Mouse (Mus musculus) heart, postnatal 0 days (tissue): ENCODE measurements around the gene Igf2bp3. TPM values are rescaled to one million over a fixed set of nuclear protein-coding genes. Genes with fewer than 3 reads are reported as not detected.
A peak's percentile ranks its signal among the peaks of the same experiment; 100 is the strongest.

ENCODE experiments used
- ATAC-seq: fragments of 200-750 bp; cut with Nextera tagmentation; 2 replicates; pipeline ENCODE4 v1.8.0; 2017; ENCODE audit warnings: low read depth, moderate number of reproducible peaks, moderate library complexity; ENCODE audit not compliant: insufficient read depth
- DNase-seq: peaks from one replicate; pipeline ENCODE4 v3.0.0-alpha.2; 2016; ENCODE audit warnings: low spot score
- H3K27ac ChIP-seq: fragments of 300-500 bp; sonication (generic); 2 replicates; pipeline ENCODE4 v1.5.1; 2014; ENCODE audit warnings: low read depth, mild to moderate bottlenecking
- H3K27me3 ChIP-seq: fragments of 300-500 bp; sonication (generic); 2 replicates; pipeline ENCODE4 v1.6.1; 2014; ENCODE audit warnings: low read length, mixed read lengths; ENCODE audit not compliant: control insufficient read depth, insufficient read depth
- H3K36me3 ChIP-seq: fragments of 300-500 bp; sonication (generic); replicated peaks from 2 replicates; pipeline ENCODE4 v1.6.1; 2014; ENCODE audit warnings: low read length, mixed read lengths; ENCODE audit not compliant: control insufficient read depth, insufficient read depth
- H3K4me1 ChIP-seq: fragments of 300-500 bp; sonication (generic); 2 replicates; pipeline ENCODE4 v1.6.1; 2014; ENCODE audit warnings: antibody characterized with exemption; ENCODE audit not compliant: control insufficient read depth, insufficient read depth
- H3K4me2 ChIP-seq: fragments of 300-500 bp; sonication (generic); 2 replicates; pipeline ENCODE4 v1.6.1; 2014; ENCODE audit warnings: low read depth, mild to moderate bottlenecking, low read length, moderate library complexity
- H3K4me3 ChIP-seq: fragments of 300-500 bp; sonication (generic); 2 replicates; pipeline ENCODE4 v1.5.1; 2014; ENCODE audit warnings: low read depth, low read length
- H3K9ac ChIP-seq: fragments of 300-500 bp; sonication (generic); replicated peaks from 2 replicates; pipeline ENCODE4 v1.6.1; 2014; ENCODE audit warnings: low read depth, low read length, mixed read lengths
- H3K9me3 ChIP-seq: fragments of 300-500 bp; sonication (generic); replicated peaks from 2 replicates; pipeline ENCODE4 v1.6.1; 2016; ENCODE audit warnings: low read length; ENCODE audit not compliant: control insufficient read depth
- CTCF ChIP-seq: IDR thresholded peaks from 2 replicates; pipeline ENCODE4 v1.5.1; 2016; ENCODE audit warnings: antibody characterized with exemption, control low read depth, low read depth
- EP300 ChIP-seq: IDR thresholded peaks from 2 replicates; pipeline ENCODE4 v1.6.1; 2016; ENCODE audit warnings: antibody characterized with exemption, low read depth
- WGBS: fragments of 180-500 bp; shearing (Covaris S2); extraction: QIAGEN DNeasy Blood & Tissue Kit; methylation state at CpG from one replicate; pipeline ENCODE4 v1.1.7; 2014; 5-methylcytosine and 5-hydroxymethylcytosine counted together
- polyA plus RNA-seq: library from polyadenylated mRNA; unstranded; fragments of >200 nt; fragmentation: Nextera tagmentation; extraction: Ambion mirVana; gene quantifications from 2 replicates; pipeline ENCODE4 v1.2.1, GENCODE M21; 2015
- total RNA-seq: library from RNA; depleted of rRNA; stranded (reverse); fragments of >200 nt; gene quantifications from 2 replicates; pipeline ENCODE4 v1.2.3, GENCODE M21; 2014; ENCODE audit warnings: low replicate concordance

The Igf2bp3 gene
- total and polyA plus RNA-seq, 2 experiments from 2014 or later: 9.4 to 21.0 TPM

- TF ChIP-seq EP300 (no peak), CTCF (no peak)
- Histone ChIP-seq H3K36me3 (peaks cover 37% of the 10 kb centered on the region), H3K4me2 (no peak overlapping the region), H3K4me3 (no peak overlapping the region), H3K27ac (no peak overlapping the region), H3K27me3 (no peaks in the 10 kb centered on the region), H3K4me1 (no peaks in the 10 kb centered on the region), H3K9me3 (no peaks in the 10 kb centered on the region), H3K9ac (no peak overlapping the region)
- ATAC-seq (no peak), DNase-seq (no peak)
- WGBS: 81% methylated on average over 1 of the region's 1 CpGs
Measured at GRCm38 (mm10) chr6:49241562-49241961, 26.8 kb upstream of the Igf2bp3 start.

- WGBS: 53% methylated on average over 9 of the region's 9 CpGs
- H3K9me3 ChIP-seq: no peaks in the 10 kb centered on the region
- no peaks in the 10 kb centered on the region for H3K27me3 ChIP-seq
- H3K9ac ChIP-seq: no peak overlapping the region
- no peak overlapping the region for H3K27ac ChIP-seq
- ATAC-seq (peak; percentile 100), DNase-seq (peak; percentile 97)
- TF ChIP-seq CTCF (no peak), EP300 (no peak)
- H3K4me2 ChIP-seq: no peak overlapping the region
- H3K36me3 ChIP-seq: no peaks in the 10 kb centered on the region
- H3K4me3 ChIP-seq: no peak overlapping the region
- H3K4me1 ChIP-seq: no peaks in the 10 kb centered on the region
Measured at GRCm38 (mm10) chr6:49236331-49236730, 21.6 kb upstream of the Igf2bp3 start.

DNA sequence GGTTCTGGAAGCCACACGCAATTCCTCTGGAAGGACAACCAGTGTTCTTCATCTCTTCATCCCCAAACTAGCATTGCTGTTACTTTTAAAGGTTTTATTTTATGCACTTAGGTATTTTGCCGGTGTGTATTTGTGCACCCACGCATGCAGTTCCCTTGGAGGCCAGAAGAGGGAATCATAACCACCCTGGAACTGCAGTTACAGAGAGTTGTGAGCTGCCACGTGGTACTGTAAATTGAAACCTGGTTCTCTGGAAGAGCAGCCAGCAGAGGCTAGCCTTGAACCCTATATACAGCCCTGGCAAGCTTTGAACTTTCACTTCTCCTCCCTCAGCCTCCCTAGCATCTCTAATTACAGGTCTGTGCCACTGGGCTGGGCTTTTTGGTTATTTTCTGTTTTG, 18.6 kb upstream of the Igf2bp3 start:
- Histone ChIP-seq H3K9me3 (no peaks in the 10 kb centered on the region), H3K4me1 (no peaks in the 10 kb centered on the region), H3K36me3 (no peaks in the 10 kb centered on the region), H3K27me3 (no peaks in the 10 kb centered on the region), H3K4me2 (no peak overlapping the region), H3K9ac (no peak overlapping the region), H3K4me3 (no peak overlapping the region), H3K27ac (no peak overlapping the region)
- DNase-seq (no peak), ATAC-seq (no peak)
- TF ChIP-seq CTCF (peak; percentile 35), EP300 (no peak)
- WGBS: 57% methylated on average over 4 of the region's 4 CpGs

- H3K27me3 ChIP-seq: peaks cover 11% of the 10 kb centered on the region; the same call in 1 of the 2 replicates
- H3K9me3 ChIP-seq: no peaks in the 10 kb centered on the region
- no peak overlapping the region for H3K9ac ChIP-seq
- 10% methylated on average over 7 of the region's 7 CpGs for WGBS
- 0 out of 2 replicates have a peak, but pooled peaks cover 3% of the 10 kb centered on the region for H3K4me1 ChIP-seq
- ATAC-seq: peak; percentile 70; the same call in 1 of the 2 replicates
- no peak for DNase-seq
- TF ChIP-seq CTCF: peak; percentile 76
- no peak for TF ChIP-seq EP300
- H3K4me3 ChIP-seq: no peak overlapping the region
- no peak overlapping the region for H3K27ac ChIP-seq
- H3K4me2 ChIP-seq: no peak overlapping the region
- H3K36me3 ChIP-seq: no peaks in the 10 kb centered on the region
Measured at GRCm38 (mm10) chr6:49228126-49228679, 13.4 kb upstream of the Igf2bp3 start.

DNA sequence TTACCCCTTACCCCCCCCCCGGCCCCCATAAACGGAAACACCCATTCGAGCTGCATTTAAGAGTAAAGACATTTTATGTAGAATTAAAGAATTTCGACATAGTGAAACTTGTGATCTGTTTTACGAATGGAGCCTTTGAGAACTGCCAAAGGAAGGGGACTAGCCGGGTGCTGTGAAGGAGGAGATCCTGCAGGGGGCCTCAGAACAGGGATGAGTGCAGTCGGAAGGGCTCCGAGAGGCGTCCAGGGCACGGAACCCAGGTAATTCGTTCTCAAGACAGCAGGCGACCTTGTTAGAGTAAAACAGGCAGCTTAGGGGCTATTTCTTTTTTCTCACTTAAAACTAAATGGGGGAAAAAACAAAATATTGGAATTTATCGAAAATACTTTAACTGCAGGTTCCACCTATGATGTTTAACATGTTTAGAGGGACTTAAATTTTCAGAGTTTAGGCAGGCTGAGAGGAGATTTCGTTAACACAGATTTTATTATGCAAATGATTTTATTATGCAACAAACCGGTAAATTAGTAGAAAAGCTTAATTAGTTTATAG, 12.5 kb upstream of the Igf2bp3 start:
- Histone ChIP-seq H3K4me2 (peak overlapping the region; percentile 30; the same call in 1 of the 2 replicates), H3K36me3 (no peaks in the 10 kb centered on the region), H3K9ac (no peak overlapping the region), H3K4me3 (no peak overlapping the region; the same call in 1 of the 2 replicates), H3K9me3 (no peaks in the 10 kb centered on the region), H3K27me3 (peaks cover 14% of the 10 kb centered on the region; the same call in 1 of the 2 replicates), H3K27ac (no peak overlapping the region), H3K4me1 (0 out of 2 replicates have a peak, but pooled peaks cover 3% of the 10 kb centered on the region)
- DNase-seq (no peak), ATAC-seq (peak; percentile 67; the same call in 1 of the 2 replicates)
- WGBS: 8% methylated on average over 15 of the region's 15 CpGs
- no peak for TF ChIP-seq EP300
- peak; percentile 33 for TF ChIP-seq CTCF

GRCm38 (mm10) chr6:49225728-49226123, 11.0 kb upstream of the Igf2bp3 start:
- H3K4me1 ChIP-seq: 0 out of 2 replicates have a peak, but pooled peaks cover 3% of the 10 kb centered on the region
- H3K9ac ChIP-seq: no peak overlapping the region
- no peaks in the 10 kb centered on the region for H3K9me3 ChIP-seq
- H3K27ac ChIP-seq: no peak overlapping the region
- no peaks in the 10 kb centered on the region for H3K36me3 ChIP-seq
- ATAC-seq (no peak), DNase-seq (no peak)
- WGBS: 86% methylated on average over 3 of the region's 3 CpGs
- H3K27me3 ChIP-seq: peaks cover 14% of the 10 kb centered on the region; the same call in 1 of the 2 replicates
- TF ChIP-seq CTCF (no peak), EP300 (no peak)
- H3K4me3 ChIP-seq: no peak overlapping the region
- no peak overlapping the region for H3K4me2 ChIP-seq
